Mouse (Mus musculus): ENCODE measurements around the gene Lrrc59. TPM values are rescaled to one million over a fixed set of nuclear protein-coding genes. Genes with fewer than 3 reads are reported as not detected.
"Not testable (repeated sequence)": the region's sequence is repeated elsewhere in the genome, so short reads cannot be mapped to it uniquely, and the experiment has no call there.

Lrrc59 gene
- total RNA-seq, 1 experiment, result 282 TPM

DNA sequence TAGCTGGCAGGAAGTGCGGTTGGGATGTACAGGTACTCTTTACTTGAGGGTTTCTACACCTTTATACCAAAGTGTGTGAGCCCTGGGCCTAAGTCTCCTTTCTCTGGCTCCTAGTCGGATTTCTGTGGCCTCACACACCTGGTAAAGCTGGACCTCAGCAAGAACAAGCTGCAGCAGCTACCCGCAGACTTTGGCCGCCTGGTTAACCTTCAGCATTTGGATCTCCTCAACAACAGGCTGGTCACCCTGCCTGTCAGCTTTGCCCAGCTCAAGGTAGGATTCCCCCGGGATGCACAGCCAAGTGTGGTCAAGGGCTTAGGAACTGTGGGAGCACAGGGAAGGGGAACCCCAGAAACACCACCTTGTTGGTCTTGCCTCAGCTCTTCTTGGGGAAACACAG lies 4.9 kb downstream of the Lrrc59 start:
- Histone ChIP-seq H3K4me1 (ENCODE audit: control insufficient read depth in 2 of 2, insufficient read depth in 2 of 2, low read length in 2 of 2, poor library complexity in 1 of 2) (peaks cover 0 to 12% of the 10 kb centered on the region in 2 experiments; a peak in 2 of 4 replicates), H3K9me3 (ENCODE audit: control insufficient read depth, insufficient read depth, low read depth, low read length) (no peaks in the 10 kb centered on the region), H3K27ac (ENCODE audit: insufficient read depth, low read depth, low read length, poor library complexity, severe bottlenecking) (no peak overlapping the region), H3K9ac (ENCODE audit: insufficient read depth, low read depth, low read length, poor library complexity, severe bottlenecking) (no peak overlapping the region), H3K4me3 (ENCODE audit: insufficient read depth in 1 of 2, low read depth in 1 of 2, low read length in 2 of 2, poor library complexity in 1 of 2, severe bottlenecking in 1 of 2) (no peak overlapping the region), H3K36me3 (ENCODE audit: control insufficient read depth, insufficient read depth, low read length, poor library complexity, severe bottlenecking) (peaks cover 69% of the 10 kb centered on the region)
- in situ Hi-C loops (cut with MboI; ENCODE audit: low sequenced_read_pairs in 2 of 2, unreplicated experiment in 2 of 2), result no loop called here
- TF ChIP-seq CHD2 (IDR thresholded peaks at IDR 0.05; ENCODE audit: low read depth, low read length) (no peak), HCFC1 (IDR thresholded peaks at IDR 0.05; ENCODE audit: borderline replicate concordance, insufficient read depth, low read length) (no peak), ZNF384 (IDR thresholded peaks at IDR 0.05; ENCODE audit: low read depth, low read length) (no peak), ZC3H11A (IDR thresholded peaks at IDR 0.05; ENCODE audit: borderline replicate concordance, low read depth, low read length) (no peak), MAFK (IDR thresholded peaks at IDR 0.05; ENCODE audit: insufficient read depth, low read depth, low read length) (no peak)
- no peak for DNase-seq (ENCODE audit: low read depth, low spot score)

DNA sequence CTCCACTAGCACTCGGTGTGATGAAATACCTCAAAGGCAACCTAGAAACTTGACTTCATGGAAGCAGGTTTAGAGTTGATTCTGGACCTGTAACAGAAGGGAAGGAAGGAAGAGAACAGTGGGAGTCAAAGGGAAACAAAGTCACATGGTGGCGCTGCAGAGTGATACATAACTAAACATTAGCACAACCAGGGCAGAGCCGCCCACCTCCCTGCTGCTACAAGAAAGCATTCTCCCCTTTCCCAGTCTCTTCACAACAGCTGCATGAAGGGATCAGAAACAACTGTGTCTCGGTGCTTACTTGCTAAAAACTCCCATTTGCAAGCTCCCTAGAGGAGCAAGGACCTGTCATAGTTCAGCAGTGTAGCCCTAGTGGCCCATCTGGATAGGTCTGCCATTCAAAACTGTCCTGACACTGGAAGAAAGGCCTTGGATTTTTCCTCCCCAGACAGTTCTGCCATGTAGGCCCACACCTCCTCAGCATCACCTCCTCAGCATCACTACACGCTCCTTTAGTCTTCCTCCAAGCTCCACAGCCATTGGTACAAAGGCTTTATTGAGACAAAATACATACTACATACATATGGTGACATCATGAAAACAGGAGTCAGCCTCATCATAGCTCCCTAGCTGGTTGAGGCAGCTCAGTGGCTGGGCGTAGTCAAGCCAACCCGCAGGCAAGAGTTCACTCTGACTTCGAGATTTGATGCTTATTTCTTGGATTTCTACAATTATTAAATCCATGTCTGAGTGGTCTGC lies 15.1 kb downstream of the Lrrc59 start:
- no peak overlapping the region for H3K27ac ChIP-seq (ENCODE audit: insufficient read depth, low read depth, low read length, poor library complexity, severe bottlenecking)
- H3K9ac ChIP-seq (ENCODE audit: insufficient read depth, low read depth, low read length, poor library complexity, severe bottlenecking), result no peak overlapping the region
- DNase-seq (ENCODE audit: low read depth, low spot score), result no peak
- no peaks in the 10 kb centered on the region for H3K9me3 ChIP-seq (ENCODE audit: control insufficient read depth, insufficient read depth, low read depth, low read length)
- H3K36me3 ChIP-seq (ENCODE audit: control insufficient read depth, insufficient read depth, low read length, poor library complexity, severe bottlenecking), result peaks cover 63% of the 10 kb centered on the region
- H3K4me1 ChIP-seq (ENCODE audit: control insufficient read depth in 2 of 2, insufficient read depth in 2 of 2, low read length in 2 of 2, poor library complexity in 1 of 2), result 0 out of 4 replicates have a peak, but pooled peaks cover 0 to 3% of the 10 kb centered on the region in 2 experiments
- H3K4me3 ChIP-seq (ENCODE audit: insufficient read depth in 1 of 2, low read depth in 1 of 2, low read length in 2 of 2, poor library complexity in 1 of 2, severe bottlenecking in 1 of 2), result no peak overlapping the region
- in situ Hi-C loops (cut with MboI; ENCODE audit: low sequenced_read_pairs in 2 of 2, unreplicated experiment in 2 of 2), result no loop called here
- TF ChIP-seq ZC3H11A (IDR thresholded peaks at IDR 0.05; ENCODE audit: borderline replicate concordance, low read depth, low read length) (no peak), HCFC1 (IDR thresholded peaks at IDR 0.05; ENCODE audit: borderline replicate concordance, insufficient read depth, low read length) (no peak)

GRCm38 (mm10) chr11:94646457-94646856 lies 16.9 kb downstream of the Lrrc59 start:
- Histone ChIP-seq H3K27ac (ENCODE audit: insufficient read depth, low read depth, low read length, poor library complexity, severe bottlenecking) (no peak overlapping the region), H3K4me3 (ENCODE audit: insufficient read depth in 1 of 2, low read depth in 1 of 2, low read length in 2 of 2, poor library complexity in 1 of 2, severe bottlenecking in 1 of 2) (no peak overlapping the region), H3K9ac (ENCODE audit: insufficient read depth, low read depth, low read length, poor library complexity, severe bottlenecking) (no peak overlapping the region), H3K9me3 (ENCODE audit: control insufficient read depth, insufficient read depth, low read depth, low read length) (no peaks in the 10 kb centered on the region), H3K36me3 (ENCODE audit: control insufficient read depth, insufficient read depth, low read length, poor library complexity, severe bottlenecking) (peaks cover 67% of the 10 kb centered on the region), H3K4me1 (ENCODE audit: control insufficient read depth in 2 of 2, insufficient read depth in 2 of 2, low read length in 2 of 2, poor library complexity in 1 of 2) (0 out of 4 replicates have a peak, but pooled peaks cover 0 to 3% of the 10 kb centered on the region in 2 experiments)
- in situ Hi-C loops (cut with MboI; ENCODE audit: low sequenced_read_pairs in 2 of 2, unreplicated experiment in 2 of 2), result no loop called here
- DNase-seq (ENCODE audit: low read depth, low spot score), result no peak
- TF ChIP-seq MAFK (IDR thresholded peaks at IDR 0.05; ENCODE audit: insufficient read depth, low read depth, low read length), result no peak
- no peak for TF ChIP-seq ZNF384 (IDR thresholded peaks at IDR 0.05; ENCODE audit: low read depth, low read length)
- TF ChIP-seq CHD2 (IDR thresholded peaks at IDR 0.05; ENCODE audit: low read depth, low read length), result no peak
- no peak for TF ChIP-seq HCFC1 (IDR thresholded peaks at IDR 0.05; ENCODE audit: borderline replicate concordance, insufficient read depth, low read length)
- TF ChIP-seq ZC3H11A (IDR thresholded peaks at IDR 0.05; ENCODE audit: borderline replicate concordance, low read depth, low read length), result no peak

DNA sequence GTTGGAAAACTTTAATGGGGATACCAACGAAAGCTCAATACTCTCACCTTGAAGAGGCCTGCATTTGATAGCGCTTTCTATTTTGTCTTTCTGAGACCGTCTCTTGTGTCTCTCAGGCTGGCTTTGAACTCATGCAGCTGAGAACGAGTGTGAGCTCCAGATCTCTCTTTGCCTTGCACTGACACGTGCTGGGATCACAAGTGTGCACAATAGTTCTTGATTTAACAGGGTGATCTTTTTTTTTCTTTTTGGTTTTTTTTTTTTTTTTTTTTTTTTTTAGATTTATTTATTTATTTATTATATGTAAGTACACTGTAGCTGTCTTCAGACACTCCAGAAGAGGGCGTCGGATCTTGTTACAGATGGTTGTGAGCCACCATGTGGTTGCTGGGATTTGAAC lies 21.7 kb downstream of the Lrrc59 start:
- DNase-seq (ENCODE audit: low read depth, low spot score); H3K9ac ChIP-seq (ENCODE audit: insufficient read depth, low read depth, low read length, poor library complexity, severe bottlenecking); H3K9me3 ChIP-seq (ENCODE audit: control insufficient read depth, insufficient read depth, low read depth, low read length); H3K4me3 ChIP-seq (ENCODE audit: insufficient read depth in 1 of 2, low read depth in 1 of 2, low read length in 2 of 2, poor library complexity in 1 of 2, severe bottlenecking in 1 of 2); H3K27ac ChIP-seq (ENCODE audit: insufficient read depth, low read depth, low read length, poor library complexity, severe bottlenecking); in situ Hi-C loops (cut with MboI; ENCODE audit: low sequenced_read_pairs in 2 of 2, unreplicated experiment in 2 of 2); H3K4me1 ChIP-seq (ENCODE audit: control insufficient read depth in 2 of 2, insufficient read depth in 2 of 2, low read length in 2 of 2, poor library complexity in 1 of 2): not testable (repeated sequence)
- peaks cover 34% of the 10 kb centered on the region for H3K36me3 ChIP-seq (ENCODE audit: control insufficient read depth, insufficient read depth, low read length, poor library complexity, severe bottlenecking)

DNA sequence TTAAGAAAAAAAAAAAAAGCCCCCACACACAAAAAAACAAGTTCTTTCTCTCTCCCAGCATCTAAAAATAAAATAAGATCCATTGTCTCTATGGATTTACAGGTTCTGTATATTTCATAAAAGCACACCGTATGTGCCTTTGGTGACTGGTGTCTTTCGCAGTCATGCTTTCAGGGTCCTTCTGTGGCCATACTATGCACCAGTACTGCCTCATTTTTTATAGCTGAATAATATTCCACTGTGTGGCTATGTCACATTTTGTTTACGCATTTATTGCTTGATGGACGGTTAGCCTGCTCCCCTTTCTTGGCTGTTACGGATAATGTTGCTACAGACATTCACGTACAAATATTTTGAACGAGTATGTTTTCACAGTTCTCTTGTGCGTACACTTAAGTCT lies 23.4 kb downstream of the Lrrc59 start:
- 0 out of 2 replicates have a peak, but pooled peaks have one; percentile 3 for TF ChIP-seq ZC3H11A (IDR thresholded peaks at IDR 0.05; ENCODE audit: borderline replicate concordance, low read depth, low read length)
- no peak for TF ChIP-seq MAFK (IDR thresholded peaks at IDR 0.05; ENCODE audit: insufficient read depth, low read depth, low read length)
- TF ChIP-seq HCFC1 (IDR thresholded peaks at IDR 0.05; ENCODE audit: borderline replicate concordance, insufficient read depth, low read length), result no peak
- TF ChIP-seq ZNF384 (IDR thresholded peaks at IDR 0.05; ENCODE audit: low read depth, low read length), result no peak
- Histone ChIP-seq H3K36me3 (ENCODE audit: control insufficient read depth, insufficient read depth, low read length, poor library complexity, severe bottlenecking) (peaks cover 22% of the 10 kb centered on the region), H3K9me3 (ENCODE audit: control insufficient read depth, insufficient read depth, low read depth, low read length) (no peaks in the 10 kb centered on the region), H3K9ac (ENCODE audit: insufficient read depth, low read depth, low read length, poor library complexity, severe bottlenecking) (peak overlapping the region; percentile 98), H3K27ac (ENCODE audit: insufficient read depth, low read depth, low read length, poor library complexity, severe bottlenecking) (no peak overlapping the region; the same call in 1 of the 2 replicates), H3K4me3 (ENCODE audit: insufficient read depth in 1 of 2, low read depth in 1 of 2, low read length in 2 of 2, poor library complexity in 1 of 2, severe bottlenecking in 1 of 2) (peak overlapping the region; percentile 78 to 94), H3K4me1 (ENCODE audit: control insufficient read depth in 2 of 2, insufficient read depth in 2 of 2, low read length in 2 of 2, poor library complexity in 1 of 2) (peaks cover 0 to 6% of the 10 kb centered on the region in 2 experiments; a peak in 1 of 4 replicates)
- no peak for DNase-seq (ENCODE audit: low read depth, low spot score)
- in situ Hi-C loops (cut with MboI; ENCODE audit: low sequenced_read_pairs in 2 of 2, unreplicated experiment in 2 of 2), result no loop called here

Measured in ES-E14 (cell line).